Mouse (Mus musculus): ENCODE results near the gene Chd2.
"Not testable (repeated sequence)": the region's sequence is repeated elsewhere in the genome, so short reads cannot be mapped to it uniquely, and the experiment has no call there.

Gene Chd2

DNA sequence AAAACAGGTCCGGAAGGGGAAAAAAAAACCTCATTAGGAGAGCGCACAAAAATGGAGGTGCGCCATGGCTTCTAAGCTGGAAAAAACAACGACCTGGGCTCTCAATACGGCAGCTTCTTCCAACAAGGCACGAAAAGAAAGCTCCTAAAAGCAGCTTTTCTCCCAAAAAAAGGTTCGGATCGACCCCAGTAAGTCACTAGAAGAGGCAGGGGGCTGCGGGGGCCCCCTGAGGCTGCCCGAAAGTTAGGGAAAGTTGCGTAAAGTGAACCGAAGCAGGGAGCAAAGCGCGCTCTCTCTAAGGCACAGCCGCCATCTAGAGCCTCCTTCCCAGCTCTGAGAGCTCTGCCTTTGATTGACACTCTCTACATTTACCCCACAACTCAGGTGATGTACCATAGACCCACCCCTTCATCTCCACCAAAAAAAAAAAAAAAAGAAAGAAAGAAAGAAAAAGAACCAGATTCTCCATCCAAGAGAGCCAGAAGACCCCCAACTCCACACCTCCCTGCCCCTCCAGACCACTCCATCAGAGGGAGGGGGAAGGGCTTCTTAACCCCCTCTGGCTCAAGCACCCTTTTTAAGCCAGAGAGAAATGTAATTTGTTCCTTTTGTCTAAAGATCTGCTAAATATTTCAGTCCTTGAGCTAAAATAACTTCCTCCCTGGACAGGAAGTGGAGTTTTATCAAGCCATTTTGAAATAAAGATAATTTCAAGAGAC is at the start of gene Chd2:
TSS of gene Chd2 (minus strand) at position 419 of the 719 bp plus-strand sequence.
- DNase-seq (ENCODE audit: low spot score in 2 of 2): peak in 1 of 2 experiments; percentile 62

DNA sequence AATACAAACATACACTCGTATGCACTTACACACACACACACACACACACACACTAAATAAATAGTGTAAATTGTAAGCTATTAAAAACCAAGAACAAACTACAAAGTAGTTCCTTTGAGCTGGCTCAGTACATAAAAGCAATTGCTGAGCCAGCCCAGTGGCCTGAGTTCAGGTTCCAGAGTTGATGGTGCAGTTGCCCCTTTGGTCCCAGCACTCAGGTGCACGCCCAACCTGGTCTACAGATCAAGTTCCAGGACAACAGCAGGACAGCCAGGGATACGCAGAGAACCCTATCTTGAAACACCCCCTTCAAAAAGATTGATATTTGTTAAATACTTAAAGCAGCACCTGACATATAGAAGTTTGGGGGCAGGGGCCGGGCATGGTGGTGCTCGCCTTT is 49.1 kb upstream of the Chd2 start:
- DNase-seq (ENCODE audit: low spot score in 2 of 2): no peak

DNA sequence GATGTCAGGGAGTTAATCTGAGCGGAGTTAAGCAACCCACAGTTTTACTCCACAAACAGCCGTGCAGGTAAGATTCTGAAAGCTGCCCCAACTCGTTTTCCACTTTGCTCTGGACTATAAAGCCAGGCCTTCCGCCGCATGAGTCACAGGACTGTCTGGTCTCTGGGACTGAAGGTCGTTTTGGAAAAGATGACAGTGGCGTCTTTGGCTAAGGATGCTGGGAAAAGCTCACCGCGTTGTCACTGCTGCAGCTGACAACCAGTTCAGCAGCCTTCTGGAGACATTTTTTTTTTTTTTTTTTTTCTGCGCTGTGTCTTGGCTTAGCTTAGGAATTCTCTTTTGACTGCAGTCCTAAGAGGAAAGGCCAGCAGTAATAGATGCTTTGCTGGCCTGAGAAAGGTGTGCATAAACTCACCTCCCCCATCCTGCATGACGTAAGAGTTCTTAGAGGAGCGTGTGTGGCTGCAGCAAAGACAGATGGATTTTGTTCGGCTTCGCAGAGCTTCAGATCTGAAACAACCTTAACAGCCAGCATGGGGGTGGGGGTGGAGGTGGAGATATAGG is 47.7 kb upstream of the Chd2 start:
- no peak for DNase-seq (ENCODE audit: low spot score in 2 of 2)

DNA sequence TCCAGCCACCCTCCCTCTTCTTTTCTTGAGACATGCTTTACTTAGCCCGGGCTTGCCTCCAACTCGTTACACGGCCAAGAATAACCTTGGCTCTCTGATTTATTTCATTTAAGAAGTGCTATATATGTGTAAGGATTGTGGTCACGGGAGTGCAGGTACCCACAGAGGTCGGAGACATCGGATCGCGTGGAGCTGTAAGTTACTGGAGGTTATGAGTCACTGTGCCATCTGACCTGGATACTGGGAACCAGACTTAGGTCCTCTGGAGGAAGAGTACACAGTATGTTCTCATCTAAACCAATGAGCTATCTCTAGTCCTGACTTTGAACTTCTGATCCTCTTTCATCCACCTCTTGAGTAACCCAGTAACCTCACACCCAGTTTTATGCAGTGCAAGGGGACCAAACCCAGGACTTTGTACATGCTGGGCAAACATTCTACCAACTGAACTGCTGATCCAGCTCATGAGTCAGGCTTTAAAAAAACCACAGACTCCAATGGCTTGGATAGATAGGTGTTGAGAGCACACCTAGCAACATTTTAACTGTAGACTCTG is 46.8 kb upstream of the Chd2 start:
- DNase-seq (ENCODE audit: low spot score in 2 of 2): no peak

DNA sequence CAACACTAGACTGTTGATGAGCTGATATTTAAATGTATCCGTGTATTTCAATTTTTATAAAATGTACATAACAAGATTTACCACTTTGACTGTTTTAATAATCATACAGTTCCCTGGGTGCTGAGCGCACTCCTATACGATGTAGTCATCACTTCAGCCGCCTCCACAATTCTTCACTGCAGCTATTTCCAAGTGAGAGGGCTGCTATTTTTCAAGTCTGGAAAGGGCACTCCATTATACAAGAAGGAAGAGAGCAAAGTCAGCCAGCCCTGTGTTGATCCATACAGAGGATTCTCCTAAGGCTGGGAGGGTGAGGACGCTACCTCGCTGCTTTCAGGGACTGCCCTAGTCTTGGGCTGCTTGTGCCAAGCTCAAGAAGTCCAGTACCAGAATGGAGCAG is 45.1 kb upstream of the Chd2 start:
- DNase-seq (ENCODE audit: low spot score in 2 of 2): no peak

DNA sequence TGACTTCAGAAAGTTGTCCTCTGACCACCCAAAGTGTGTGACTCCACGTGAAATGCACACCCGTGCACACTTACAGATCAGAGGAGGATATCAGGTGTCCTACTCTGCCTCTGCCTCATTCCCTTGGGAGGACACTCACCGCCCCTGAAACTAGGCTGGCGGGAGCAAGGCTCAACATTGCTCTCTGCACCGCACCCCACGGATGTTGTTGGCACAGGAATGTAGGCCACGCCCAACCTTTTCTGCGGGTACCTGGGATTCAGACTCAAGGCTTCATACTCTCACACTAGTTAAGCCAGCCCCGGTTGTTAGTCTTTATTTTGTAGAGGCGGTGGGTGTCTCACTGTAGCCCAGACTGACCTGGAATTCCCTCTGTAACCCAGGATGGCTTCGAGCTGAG is 44.6 kb upstream of the Chd2 start:
- DNase-seq (ENCODE audit: low spot score in 2 of 2): no peak

DNA sequence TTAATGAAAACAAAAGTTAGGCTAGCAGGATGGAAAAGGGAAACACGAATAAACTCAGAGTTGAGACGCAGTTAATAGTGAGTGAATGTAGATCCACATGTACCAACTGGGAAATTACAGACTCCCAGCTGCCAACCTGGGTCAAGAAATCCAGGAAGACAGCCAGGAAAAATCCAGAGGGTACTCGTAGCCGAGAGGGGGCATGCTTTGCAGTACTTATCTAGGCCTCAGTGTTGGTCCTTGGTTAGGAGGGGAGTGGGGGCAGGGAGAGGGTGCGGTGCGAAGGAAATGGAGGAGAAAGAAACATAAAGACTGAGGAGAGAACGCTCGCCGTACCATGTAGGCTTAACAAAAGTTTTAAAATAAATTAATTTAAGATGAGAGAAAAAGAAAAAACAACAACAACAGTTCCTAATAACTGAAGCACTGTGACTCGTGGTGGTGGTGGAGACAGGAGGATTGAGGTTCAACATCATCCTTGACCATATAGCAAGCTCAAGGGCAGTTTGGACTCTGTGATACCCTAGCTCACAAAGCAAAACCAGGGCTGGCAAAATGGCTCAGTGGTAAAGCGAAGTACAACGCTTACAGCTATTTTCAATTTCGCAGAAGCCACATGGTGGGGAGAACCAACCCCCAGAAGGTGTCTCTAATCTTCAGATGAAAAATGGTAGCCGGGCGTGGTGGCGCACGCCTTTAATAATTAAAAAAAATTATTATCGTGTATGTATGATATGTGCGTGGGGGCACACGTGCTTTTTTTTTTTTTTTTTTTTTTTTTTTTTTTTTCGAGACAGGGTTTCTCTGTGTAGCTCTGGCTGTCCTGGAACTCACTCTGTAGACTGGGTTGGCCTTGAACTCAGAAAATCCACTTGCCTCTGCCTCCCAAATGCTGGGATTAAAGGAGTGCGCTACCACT is 43.7 kb upstream of the Chd2 start:
- no peak for DNase-seq (ENCODE audit: low spot score in 2 of 2)

DNA sequence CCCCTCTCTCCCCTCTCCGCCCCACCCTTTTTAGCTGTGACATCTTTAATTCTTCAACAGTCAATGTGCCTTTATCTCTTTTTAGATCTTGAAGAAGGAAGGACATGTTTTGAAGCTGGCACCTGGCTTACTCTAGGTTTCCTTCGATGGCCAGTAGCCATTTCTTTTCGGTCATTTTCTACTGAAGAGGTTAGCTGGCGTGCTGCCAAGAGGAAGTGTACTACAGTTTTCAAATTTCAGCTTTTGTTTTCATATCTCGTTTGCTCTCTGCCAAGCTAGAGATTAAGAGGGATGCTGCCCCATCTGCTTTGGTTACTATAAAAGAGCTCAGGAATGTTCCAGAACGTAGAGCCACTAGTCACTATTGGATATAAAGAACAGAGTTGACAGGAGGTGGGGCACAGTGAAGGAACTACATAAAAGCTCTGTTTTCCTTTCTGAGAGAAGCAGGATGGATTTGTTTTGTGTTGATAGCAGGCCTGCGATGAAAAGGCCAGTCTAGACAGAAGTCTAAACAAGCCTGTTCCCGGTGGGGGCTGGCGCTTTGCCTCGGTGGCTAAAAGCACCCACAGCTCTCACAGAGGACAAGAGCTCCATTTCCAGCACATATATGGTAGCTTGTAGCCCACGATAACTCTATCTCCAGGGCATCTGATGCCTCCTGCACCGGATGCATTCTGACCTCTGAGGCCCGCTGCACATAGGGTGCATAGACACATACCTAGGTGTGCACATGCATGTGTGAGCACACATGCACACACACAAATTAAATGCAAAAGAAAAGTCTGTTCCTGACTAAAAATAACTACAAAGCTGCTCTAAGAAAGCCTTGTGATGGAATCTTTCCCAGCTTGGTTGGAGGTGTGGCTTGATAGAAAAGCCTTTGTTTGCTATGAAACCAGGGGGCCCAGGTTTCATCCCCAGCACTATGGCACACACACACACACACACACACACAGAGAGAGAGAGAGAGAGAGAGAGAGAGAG is 42.7 kb upstream of the Chd2 start:
- no peak for DNase-seq (ENCODE audit: low spot score in 2 of 2)

DNA sequence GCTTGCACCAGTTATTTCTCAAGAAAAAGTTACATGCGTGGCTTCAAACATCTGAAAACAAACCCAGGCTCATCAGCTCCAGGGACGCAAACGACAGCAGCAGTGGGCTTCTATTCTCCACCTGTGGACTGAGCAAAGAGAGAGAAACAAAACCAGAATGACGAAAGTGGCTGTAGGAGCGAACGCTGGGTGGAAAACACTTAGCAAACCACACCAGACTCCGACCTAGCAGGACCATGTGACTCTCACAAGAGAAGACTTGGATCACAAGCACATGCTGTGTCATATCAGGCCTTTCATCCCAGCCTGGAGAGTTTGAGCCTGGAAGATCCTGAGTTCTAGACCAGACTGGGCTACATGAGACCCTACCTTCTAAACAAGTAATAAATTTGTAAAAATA is 41.8 kb upstream of the Chd2 start:
- DNase-seq (ENCODE audit: low spot score in 2 of 2): no peak

DNA sequence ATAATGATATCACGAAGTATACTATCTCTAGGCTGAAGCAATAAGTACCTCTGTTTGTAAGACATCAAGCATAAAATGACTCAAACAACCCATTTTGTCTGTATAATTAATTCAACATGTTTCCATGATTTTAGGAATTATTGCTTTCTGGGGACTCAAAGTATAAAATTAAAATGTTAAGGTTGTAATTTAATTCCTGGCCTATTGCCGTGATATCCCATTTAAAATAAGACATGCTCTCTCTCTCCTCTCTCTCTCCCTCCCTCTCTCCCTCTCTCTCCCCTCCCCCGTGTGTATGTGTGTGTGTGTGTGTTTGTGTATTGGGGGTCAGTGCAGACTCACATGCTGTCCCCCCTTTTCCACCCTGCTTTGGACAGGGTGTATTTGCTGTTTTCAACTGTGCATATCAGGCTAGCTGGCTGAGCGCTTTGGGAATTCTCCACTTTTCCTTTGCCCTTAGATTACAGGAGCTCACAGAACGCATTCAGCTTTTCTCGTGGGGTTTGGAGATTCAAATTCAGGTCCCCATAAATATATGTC is 40.3 kb upstream of the Chd2 start:
- no peak for DNase-seq (ENCODE audit: low spot score in 2 of 2)

DNA sequence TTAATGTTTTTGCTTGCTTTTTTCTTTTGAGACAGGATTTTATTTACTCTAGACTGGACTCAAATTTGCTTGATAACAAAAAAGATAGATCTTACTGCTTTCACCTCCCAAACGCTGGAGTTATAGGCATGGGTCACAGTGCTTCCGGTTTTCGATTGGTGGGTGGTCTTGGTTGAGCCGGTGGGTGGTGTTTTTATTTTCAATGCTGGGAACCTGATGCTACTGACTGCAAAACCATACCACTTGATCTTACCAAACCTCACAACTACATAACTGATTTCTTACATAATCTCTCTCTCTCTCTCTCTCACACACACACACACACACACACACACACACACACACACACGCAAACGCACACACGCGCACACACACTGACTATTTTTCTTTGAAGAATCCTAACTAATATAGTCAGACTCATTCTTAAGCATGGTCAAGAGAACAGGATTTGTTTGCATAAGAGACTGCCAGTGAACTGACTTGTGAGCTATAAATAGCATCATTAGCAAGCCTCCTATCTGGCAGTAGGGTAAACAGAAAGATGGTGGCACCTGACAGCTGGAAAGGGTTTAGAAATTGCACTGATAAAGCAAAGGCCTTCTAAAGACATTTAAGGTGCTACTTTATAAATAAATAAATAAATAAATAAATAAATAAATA is 37.6 kb upstream of the Chd2 start:
- DNase-seq (ENCODE audit: low spot score in 2 of 2): no peak

DNA sequence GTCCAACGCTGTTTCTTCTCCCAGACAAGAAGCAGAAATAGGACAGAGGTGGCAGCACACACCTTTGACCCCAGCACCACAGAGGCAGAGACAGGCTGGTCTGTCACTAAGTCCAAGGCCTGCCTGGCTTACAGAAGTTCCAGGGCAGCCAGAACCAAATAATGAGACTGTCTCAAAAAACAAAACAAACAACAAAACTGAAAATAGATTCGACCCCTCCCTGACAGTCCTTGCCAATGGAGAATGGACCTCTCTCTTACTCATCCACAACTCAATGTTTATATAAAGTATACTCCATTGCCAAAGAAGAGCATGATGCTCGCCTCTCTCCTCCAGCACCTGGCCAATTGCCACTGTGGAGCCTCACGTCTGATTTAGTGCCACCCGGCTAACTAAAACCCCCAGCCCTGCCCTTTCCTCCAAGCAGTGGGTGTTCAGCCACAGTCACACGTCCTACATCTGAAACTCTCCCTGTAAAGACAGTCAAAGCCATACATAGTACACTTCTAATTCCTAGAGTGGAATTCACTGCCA is 36.3 kb upstream of the Chd2 start:
- DNase-seq (ENCODE audit: low spot score in 2 of 2): no peak

DNA sequence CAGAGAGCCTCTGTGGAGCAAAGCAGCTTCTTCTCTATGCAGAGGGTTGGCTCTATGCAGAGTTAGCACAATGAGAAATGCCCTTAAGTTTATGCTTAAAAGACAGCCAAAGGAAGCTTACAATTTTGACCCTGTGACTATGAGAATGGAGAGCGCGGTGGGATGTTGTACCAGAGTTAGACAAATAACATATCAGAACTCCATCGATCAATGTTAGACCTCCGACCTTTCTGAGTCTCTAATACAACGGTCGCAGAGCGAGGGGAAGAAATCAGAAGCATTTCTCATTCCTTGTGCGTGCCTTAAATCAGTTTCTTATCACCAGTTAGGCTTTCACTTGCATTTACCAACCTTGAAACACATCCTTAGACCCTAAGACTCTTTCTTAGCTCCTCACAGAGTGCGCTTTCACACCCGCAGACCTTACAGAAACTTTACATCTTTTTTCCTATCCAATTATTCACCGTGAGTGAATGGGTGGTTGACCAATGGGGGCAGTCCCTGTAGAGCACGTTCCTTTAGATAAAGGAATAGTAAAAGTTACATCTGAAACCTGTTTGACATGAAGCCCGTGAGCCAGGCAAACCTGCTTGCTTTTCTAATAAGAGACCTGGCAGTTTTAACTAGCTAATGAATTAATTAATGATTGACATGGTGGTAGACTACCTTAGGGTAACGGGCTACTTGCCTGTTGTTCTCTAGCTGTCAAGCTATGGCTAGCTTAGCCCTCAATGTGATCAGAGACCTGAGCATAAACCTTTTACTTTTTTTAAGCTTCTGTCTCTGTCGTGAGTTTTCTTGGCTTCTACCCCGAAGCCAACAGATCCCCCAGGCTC is 34.7 kb upstream of the Chd2 start:
- no peak for DNase-seq (ENCODE audit: low spot score in 2 of 2)

DNA sequence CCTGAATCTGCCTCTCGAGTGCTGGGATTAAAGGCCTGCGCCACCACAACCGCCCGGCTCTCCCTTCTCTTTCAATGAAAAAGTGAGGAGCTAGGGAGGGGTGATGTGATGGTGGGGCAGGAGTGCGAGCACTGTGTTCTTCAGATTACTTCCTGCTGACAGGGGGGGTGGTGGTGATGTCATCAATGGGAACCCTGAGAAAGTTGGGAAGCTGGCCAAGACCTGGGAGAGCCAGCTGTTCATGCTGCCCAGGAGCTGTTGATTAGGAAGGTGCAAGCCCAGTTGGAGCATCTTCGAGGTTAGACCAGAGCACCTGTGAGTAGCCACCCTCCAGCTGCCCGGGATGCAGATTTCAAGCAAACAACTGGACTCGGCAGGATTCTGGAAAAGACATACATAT is 33.6 kb upstream of the Chd2 start:
- DNase-seq (ENCODE audit: low spot score in 2 of 2): no peak

DNA sequence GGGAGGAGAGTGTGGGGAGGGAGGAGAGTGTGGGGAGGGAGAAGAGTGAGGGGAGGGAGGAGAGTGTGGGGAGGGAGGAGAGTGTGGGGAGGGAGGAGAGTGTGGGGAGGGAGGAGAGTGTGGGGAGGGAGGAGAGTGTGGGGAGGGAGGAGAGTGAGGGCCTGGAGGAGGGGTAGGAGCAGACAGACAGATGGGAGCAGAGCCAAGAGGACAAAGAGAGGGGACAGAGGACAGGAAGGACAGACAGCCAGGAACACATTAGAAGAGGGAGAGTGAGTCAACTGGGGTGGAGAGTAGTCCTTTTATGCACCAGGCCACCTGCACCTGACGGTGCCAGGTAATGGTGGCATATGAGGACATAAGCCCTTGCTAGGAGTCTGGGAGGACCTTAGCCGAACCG is 33.0 kb upstream of the Chd2 start:
- DNase-seq (ENCODE audit: low spot score in 2 of 2): not testable (repeated sequence)

DNA sequence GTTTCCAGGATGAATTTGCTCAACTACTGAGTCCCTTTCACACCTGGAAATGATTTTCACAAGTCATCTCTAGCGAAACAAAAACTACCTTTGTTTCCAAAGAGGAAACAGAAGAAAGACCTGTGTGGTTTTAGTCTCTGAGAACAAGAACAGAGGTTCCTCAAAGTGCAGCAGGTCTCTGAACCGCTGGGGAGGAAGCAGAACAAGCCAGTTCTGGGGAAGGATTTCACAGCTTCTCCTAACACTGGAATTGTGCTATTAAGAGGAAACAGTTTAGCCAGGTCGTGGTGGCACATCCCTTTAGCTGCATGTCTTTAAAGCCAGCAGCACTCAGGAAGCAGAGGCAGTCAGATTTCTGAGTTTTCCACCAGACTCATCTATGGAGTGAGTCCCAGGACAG is 30.9 kb upstream of the Chd2 start:
- DNase-seq (ENCODE audit: low spot score in 2 of 2): peak in 1 of 2 experiments; percentile 0

DNA sequence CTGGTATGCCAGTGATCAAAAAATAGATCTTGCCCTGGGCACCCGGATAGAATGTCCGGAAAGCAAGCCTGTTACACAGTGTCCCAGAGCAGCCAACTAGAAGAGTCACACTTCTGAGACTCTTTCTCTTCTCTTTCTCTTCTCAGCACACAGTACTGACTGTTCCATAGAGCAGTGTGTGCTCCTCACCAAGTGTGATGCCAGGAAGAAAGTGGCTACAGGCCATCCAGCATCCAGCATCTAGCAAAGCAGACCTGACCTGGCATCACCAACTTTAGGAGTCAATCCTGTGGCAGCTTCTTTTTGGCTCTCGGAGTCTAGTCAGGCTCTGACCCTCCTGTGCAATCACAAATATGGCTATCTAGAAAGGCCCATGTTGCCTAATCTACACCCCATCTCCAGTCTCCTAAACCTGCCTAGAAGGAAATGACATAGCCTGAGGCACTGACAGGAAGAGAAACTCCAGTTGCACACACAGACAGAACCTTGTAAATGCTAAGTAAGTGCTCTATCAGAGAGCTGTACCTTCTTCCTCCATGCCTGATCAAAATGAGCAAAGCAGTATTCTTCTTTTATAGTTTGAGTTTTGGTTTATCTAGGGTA is 27.3 kb upstream of the Chd2 start:
- DNase-seq (ENCODE audit: low spot score in 2 of 2): no peak

DNA sequence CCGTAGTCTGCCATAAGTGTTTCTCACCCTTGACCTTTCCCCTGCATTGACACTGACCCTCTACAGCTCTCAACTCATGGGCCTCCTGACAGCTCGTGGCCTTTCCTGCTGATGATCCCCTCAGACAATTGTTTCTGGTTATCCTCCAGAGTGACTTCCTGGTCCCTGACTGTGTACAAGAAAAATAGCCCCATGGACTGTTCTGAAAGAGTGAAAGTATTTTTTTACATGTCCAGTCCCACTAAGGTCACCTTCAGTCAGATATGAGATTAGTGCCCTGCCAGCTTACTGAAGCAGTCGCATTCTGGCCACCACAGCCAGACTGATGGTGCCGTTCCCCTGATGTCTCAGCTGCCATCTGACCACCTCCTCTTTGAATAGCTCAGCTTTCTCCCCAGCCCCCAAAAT is 26.1 kb upstream of the Chd2 start:
- no peak for DNase-seq (ENCODE audit: low spot score in 2 of 2)

DNA sequence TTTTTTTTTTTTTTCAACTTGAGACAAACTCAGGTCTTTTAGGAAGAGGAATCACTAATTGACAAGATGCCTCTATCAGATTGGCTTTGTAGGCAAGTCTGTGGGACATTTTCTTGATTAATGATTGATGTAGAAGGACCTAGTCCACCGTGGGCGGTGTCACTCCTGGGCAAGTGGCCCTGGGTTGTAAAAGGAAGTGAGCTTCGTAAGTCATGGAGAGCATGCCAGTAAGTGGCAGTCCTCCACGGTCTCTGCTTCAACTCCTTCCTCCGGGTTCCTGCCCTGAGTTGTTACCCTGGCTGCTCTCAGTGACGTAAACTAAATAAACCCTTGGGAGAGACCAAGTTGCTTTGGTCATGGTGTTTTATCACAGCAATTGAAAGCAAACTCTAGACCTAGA is 22.5 kb upstream of the Chd2 start:
- DNase-seq (ENCODE audit: low spot score in 2 of 2): no peak
